Mouse (Mus musculus) myocyte (in vitro differentiated cells): ENCODE results near the gene Nfkbil1. TPM values are rescaled to one million over a fixed set of nuclear protein-coding genes. Genes with fewer than 3 reads are reported as not detected.

Experiments
- H3K27me3 ChIP-seq: one replicate; pipeline ENCODE4 v1.6.1; 2011; ENCODE audit not compliant: control insufficient read depth, insufficient read depth, insufficient read length
- H3K36me3 ChIP-seq: one replicate; pipeline ENCODE4 v1.6.1; 2011; ENCODE audit not compliant: control insufficient read depth, insufficient read depth
- H3K4me2 ChIP-seq: one replicate; pipeline ENCODE4 v1.6.1; 2011; ENCODE audit warnings: low read depth, control low read depth
- H3K4me3 ChIP-seq: one replicate; pipeline ENCODE4 v1.5.1; 2011; ENCODE audit warnings: mild to moderate bottlenecking, control low read depth, moderate library complexity
- H3K79me2 ChIP-seq: one replicate; pipeline ENCODE4 v1.6.1; 2011; ENCODE audit not compliant: control insufficient read depth, insufficient read depth
- H3ac ChIP-seq: one replicate; pipeline ENCODE4 v1.6.1; 2011; ENCODE audit not compliant: control insufficient read depth, insufficient read length
- CEBPB ChIP-seq: IDR thresholded peaks from 2 replicates; pipeline ENCODE4 v1.6.1; 2011; ENCODE audit warnings: mild to moderate bottlenecking, moderate library complexity; ENCODE audit not compliant: poor library complexity, insufficient read depth, severe bottlenecking
- E2F4 ChIP-seq: IDR thresholded peaks from one replicate; pipeline ENCODE4 v1.6.1; 2011; ENCODE audit warnings: mild to moderate bottlenecking, control low read depth, moderate library complexity; ENCODE audit not compliant: insufficient read depth
- MAX ChIP-seq: IDR thresholded peaks from one replicate; pipeline ENCODE4 v1.6.1; 2011; ENCODE audit warnings: low read depth, mild to moderate bottlenecking, control low read depth
- MYOD1 ChIP-seq, 3 experiments: IDR thresholded peaks; one replicate each; pipeline ENCODE4 v1.6.1; 2011; ENCODE audit warnings: control low read depth in 2 of 3, low read depth in 2 of 3, mild to moderate bottlenecking in 2 of 3, moderate library complexity in 1 of 3; ENCODE audit not compliant: insufficient read length in 2 of 3, control insufficient read depth in 1 of 3
- MYOG ChIP-seq, 3 experiments: IDR thresholded peaks; one replicate each; pipeline ENCODE4 v1.6.1; 2011; ENCODE audit warnings: control low read depth in 2 of 3, low read depth in 2 of 3, mild to moderate bottlenecking in 2 of 3; ENCODE audit not compliant: insufficient read length in 2 of 3, control insufficient read depth in 1 of 3, insufficient read depth in 1 of 3
- POLR2A ChIP-seq: IDR thresholded peaks from one replicate; pipeline ENCODE4 v1.6.1; 2011; ENCODE audit warnings: low read depth, mild to moderate bottlenecking, control low read depth, moderate library complexity; ENCODE audit not compliant: insufficient read length
- POLR2AphosphoS2 ChIP-seq: IDR thresholded peaks from one replicate; pipeline ENCODE4 v1.6.1; 2011; ENCODE audit warnings: low read depth, control low read depth; ENCODE audit not compliant: insufficient read length
- REST ChIP-seq: IDR thresholded peaks from one replicate; pipeline ENCODE4 v1.6.1; 2011; ENCODE audit warnings: mild to moderate bottlenecking, control low read depth, moderate library complexity; ENCODE audit not compliant: insufficient read depth, insufficient read length
- SRF ChIP-seq: IDR thresholded peaks from one replicate; pipeline ENCODE4 v1.6.1; 2011; ENCODE audit warnings: low read depth; ENCODE audit not compliant: control insufficient read depth, insufficient read length
- TCF12 ChIP-seq: IDR thresholded peaks from one replicate; pipeline ENCODE4 v1.6.1; 2011; ENCODE audit warnings: mild to moderate bottlenecking, control low read depth; ENCODE audit not compliant: poor library complexity, insufficient read depth, severe bottlenecking
- TCF3 ChIP-seq: IDR thresholded peaks from one replicate; pipeline ENCODE4 v1.6.1; 2011; ENCODE audit warnings: low read depth, control low read depth; ENCODE audit not compliant: insufficient read length
- USF1 ChIP-seq: IDR thresholded peaks from one replicate; pipeline ENCODE4 v1.6.1; 2011; ENCODE audit warnings: low read depth, mild to moderate bottlenecking, control low read depth, moderate library complexity
- polyA plus RNA-seq: library from polyadenylated mRNA; unstranded; fragments of >200 nt; fragmentation: generic; extraction: Trizol; gene quantifications from one replicate; pipeline ENCODE4 v1.2.1, GENCODE M21; 2012; ENCODE audit warnings: missing spikeins

The Nfkbil1 gene
- polyA plus RNA-seq, 1 experiment: 27.1 TPM

DNA sequence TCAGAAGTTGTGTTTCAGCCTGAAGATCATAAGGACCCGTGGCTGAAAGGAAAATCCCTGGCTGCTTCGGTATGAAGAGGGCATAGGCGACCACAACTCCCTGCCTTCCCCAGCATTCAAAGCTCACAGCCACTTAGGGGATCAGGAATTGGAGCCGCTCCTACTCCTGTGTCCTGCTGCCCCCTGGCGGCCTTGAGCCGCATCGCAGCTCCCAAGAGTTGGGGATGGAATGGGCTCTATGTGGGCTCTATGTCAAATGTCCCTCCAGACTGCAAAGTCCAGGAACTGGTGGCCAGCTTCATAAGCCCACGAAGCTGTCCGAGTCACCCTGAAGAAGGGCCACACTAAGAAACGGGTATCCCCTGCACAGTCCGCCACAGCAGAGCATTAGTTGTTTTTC is 39.2 kb upstream of the Nfkbil1 start:
- TF ChIP-seq MAX (no peak), MYOD1 (IDR thresholded peaks at IDR 0.05; ENCODE audit: control insufficient read depth in 1 of 3, insufficient read length in 2 of 3, low read depth in 2 of 3) (no peak), POLR2A (no peak), REST (no peak), TCF3 (no peak), TCF12 (no peak), SRF (no peak), CEBPB (no peak)
- Histone ChIP-seq H3K4me2 (no peak overlapping the region), H3K27me3 (no peaks in the 10 kb centered on the region), H3K36me3 (no peaks in the 10 kb centered on the region), H3ac (no peak overlapping the region), H3K79me2 (no peaks in the 10 kb centered on the region), H3K4me3 (no peak overlapping the region)

DNA sequence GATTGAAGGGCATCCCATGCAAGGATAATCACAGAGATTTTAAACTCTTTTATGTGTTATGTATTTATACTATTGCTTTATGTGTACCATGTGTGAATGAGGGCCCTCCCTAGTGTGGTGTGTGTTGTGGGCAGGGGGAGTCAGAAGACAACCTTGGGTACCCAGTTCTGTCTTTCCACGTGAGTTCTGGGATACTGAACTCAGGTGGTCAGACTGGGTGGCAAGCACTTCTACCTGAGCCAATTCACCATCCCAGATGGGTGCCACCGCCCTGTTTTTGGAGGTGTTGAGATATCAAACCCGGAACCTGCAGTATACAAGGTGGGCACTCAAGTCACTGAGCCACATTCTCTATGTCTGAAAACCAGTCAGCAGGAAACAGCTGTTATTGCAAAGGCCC is 36.7 kb upstream of the Nfkbil1 start:
- H3K4me3 ChIP-seq: no peak overlapping the region
- TF ChIP-seq POLR2AphosphoS2 (no peak), MAX (no peak), MYOD1 (IDR thresholded peaks at IDR 0.05; ENCODE audit: control insufficient read depth in 1 of 3, insufficient read length in 2 of 3, low read depth in 2 of 3) (no peak), CEBPB (no peak), E2F4 (no peak), SRF (no peak), POLR2A (no peak), MYOG (IDR thresholded peaks at IDR 0.05; ENCODE audit: control insufficient read depth in 1 of 3, insufficient read depth in 1 of 3, insufficient read length in 2 of 3, low read depth in 2 of 3) (no peak), TCF12 (no peak)
- no peaks in the 10 kb centered on the region for H3K79me2 ChIP-seq
- no peaks in the 10 kb centered on the region for H3K36me3 ChIP-seq
- H3K4me2 ChIP-seq: no peak overlapping the region
- H3K27me3 ChIP-seq: no peaks in the 10 kb centered on the region
- H3ac ChIP-seq: no peak overlapping the region

DNA sequence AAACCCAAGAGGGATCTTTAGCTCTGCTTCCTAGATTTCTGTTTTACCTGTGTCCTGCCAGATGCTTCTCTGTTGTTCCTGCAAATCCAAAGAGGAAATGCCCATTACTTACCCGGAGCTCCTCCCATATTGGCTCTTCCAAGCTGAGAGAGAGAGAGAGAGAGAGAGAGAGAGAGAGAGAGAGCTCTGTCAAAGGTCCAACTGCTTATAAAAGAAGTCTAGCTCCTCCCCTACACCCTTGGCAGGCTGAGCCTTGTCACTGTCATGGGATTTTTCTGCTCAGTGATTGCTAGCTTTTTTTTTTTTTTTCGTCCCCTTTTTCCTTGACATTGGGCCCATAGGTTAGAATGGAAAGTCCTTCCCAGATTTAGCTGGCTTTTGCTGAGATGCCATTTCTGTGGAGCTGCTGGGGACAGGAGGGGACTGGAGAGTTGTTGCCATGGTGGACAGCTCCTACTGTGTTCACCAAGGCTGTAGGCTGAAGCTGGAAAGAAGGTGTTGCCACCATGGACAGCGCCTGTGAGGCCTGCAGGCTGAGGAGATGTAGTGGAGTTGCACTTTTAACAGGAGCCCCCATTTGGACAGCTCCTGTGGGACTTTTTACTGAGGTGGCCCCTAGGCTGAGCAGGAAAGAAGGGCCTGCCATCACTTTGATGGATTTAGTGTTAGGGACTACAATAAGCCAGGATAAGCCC is 34.2 kb upstream of the Nfkbil1 start:
- no peak overlapping the region for H3ac ChIP-seq

DNA sequence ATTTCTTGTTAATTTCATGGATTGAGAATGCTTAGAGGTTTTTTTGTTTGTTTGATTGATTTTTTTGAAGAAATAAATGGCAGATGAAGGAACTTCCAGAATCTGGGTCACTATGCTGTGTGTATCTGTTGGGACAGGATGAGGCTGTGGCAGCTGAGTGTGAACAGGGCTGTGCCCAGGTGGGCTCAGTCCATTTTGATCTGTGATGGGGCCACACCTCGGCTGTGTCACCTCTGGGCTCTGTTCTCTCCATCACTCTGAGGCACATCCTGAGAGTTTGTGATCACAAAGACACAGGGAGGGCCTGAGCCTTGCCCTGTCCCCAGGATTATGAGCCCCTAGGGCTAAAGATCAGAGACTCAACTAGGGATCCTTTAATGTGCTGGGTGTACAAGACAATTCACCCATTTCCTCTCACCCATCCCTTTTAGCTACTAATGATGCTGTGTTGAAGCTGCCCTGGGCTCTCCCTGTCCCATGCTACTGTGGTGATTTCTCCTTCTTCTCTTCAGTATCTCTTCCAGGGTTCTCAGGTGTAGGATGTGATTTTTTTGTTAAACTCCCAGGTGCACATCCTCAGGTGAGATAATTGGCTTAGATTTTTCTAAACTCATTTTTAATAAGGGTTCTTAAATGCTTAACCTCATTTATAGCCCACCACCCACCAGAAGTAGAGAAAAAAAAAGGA is 32.0 kb upstream of the Nfkbil1 start:
- TF ChIP-seq TCF3: no peak
- TF ChIP-seq MYOD1 (IDR thresholded peaks at IDR 0.05; ENCODE audit: control insufficient read depth in 1 of 3, insufficient read length in 2 of 3, low read depth in 2 of 3): no peak
- TF ChIP-seq REST: no peak
- TF ChIP-seq MAX: no peak
- no peak for TF ChIP-seq POLR2A
- TF ChIP-seq SRF: no peak
- TF ChIP-seq POLR2AphosphoS2: no peak
- Histone ChIP-seq H3K36me3 (no peaks in the 10 kb centered on the region), H3ac (no peak overlapping the region), H3K79me2 (no peaks in the 10 kb centered on the region), H3K4me2 (no peak overlapping the region), H3K4me3 (no peak overlapping the region), H3K27me3 (no peaks in the 10 kb centered on the region)

More for the DNA sequence above, 34.2 kb upstream of the Nfkbil1 start:
- H3K4me3 ChIP-seq: no peak overlapping the region
- TF ChIP-seq TCF3: no peak
- TF ChIP-seq E2F4: no peak
- TF ChIP-seq REST: no peak
- no peak for TF ChIP-seq SRF
- no peak for TF ChIP-seq MYOD1 (IDR thresholded peaks at IDR 0.05; ENCODE audit: control insufficient read depth in 1 of 3, insufficient read length in 2 of 3, low read depth in 2 of 3)
- TF ChIP-seq TCF12: no peak
- TF ChIP-seq MYOG (IDR thresholded peaks at IDR 0.05; ENCODE audit: control insufficient read depth in 1 of 3, insufficient read depth in 1 of 3, insufficient read length in 2 of 3, low read depth in 2 of 3): no peak
- TF ChIP-seq MAX: no peak
- TF ChIP-seq POLR2A: no peak
- no peak for TF ChIP-seq POLR2AphosphoS2
- TF ChIP-seq USF1: no peak
- no peak for TF ChIP-seq CEBPB
- no peaks in the 10 kb centered on the region for H3K79me2 ChIP-seq
- no peak overlapping the region for H3K4me2 ChIP-seq
- H3K27me3 ChIP-seq: no peaks in the 10 kb centered on the region
- H3K36me3 ChIP-seq: no peaks in the 10 kb centered on the region

DNA sequence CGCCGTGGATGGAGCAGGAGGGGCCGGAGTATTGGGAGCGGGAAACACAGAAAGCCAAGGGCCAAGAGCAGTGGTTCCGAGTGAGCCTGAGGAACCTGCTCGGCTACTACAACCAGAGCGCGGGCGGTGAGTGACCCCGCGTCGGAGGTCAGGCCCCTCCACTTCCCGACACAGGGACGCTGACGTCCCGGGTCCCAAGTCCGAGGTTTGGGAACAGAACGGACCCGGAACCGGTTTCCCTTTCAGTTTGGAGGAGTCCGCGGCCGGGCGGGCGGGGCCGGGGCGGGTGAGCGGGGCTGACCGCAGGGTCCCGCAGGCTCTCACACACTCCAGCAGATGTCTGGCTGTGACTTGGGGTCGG is 27.9 kb upstream of the Nfkbil1 start:
- H3K27me3 ChIP-seq: no peaks in the 10 kb centered on the region
- TF ChIP-seq POLR2A (no peak), USF1 (no peak), CEBPB (no peak), REST (no peak), MAX (no peak), SRF (no peak), TCF12 (no peak), E2F4 (no peak), POLR2AphosphoS2 (no peak), TCF3 (no peak), MYOD1 (IDR thresholded peaks at IDR 0.05; ENCODE audit: control insufficient read depth in 1 of 3, insufficient read length in 2 of 3, low read depth in 2 of 3) (no peak), MYOG (IDR thresholded peaks at IDR 0.05; ENCODE audit: control insufficient read depth in 1 of 3, insufficient read depth in 1 of 3, insufficient read length in 2 of 3, low read depth in 2 of 3) (no peak)

More for the DNA sequence above, 27.9 kb upstream of the Nfkbil1 start:
- Histone ChIP-seq H3K79me2 (no peaks in the 10 kb centered on the region), H3K36me3 (no peaks in the 10 kb centered on the region), H3K4me2 (no peak overlapping the region), H3K4me3 (no peak overlapping the region), H3ac (no peak overlapping the region)
